Mouse (Mus musculus) kidney, postnatal 10 days (tissue): ENCODE measurements at regions not wholly inside any gene's neighbourhood (a gene's known extent, or its start where the extent isn't known, plus 50 kb on each side); places are given as distances from the start of the nearest gene placed in this dataset.

Source experiments
- DNase-seq: peaks from one replicate; pipeline ENCODE4 v3.0.0; 2021; ENCODE audit warnings: mixed read lengths

- no peak for DNase-seq
Measured at GRCm38 (mm10) chr1:21132340-21132739, 53.3 kb upstream of the Tram2 start.

GRCm38 (mm10) chr1:21146961-21147360 is 67.9 kb upstream of the Tram2 start:
- DNase-seq, result no peak

- DNase-seq, result peak; percentile 88
Measured at GRCm38 (mm10) chr1:21161742-21162141, 56.6 kb upstream of the Tmem14a start.

- peak; percentile 92 for DNase-seq
Measured at GRCm38 (mm10) chr1:21166287-21166733, 52.1 kb upstream of the Tmem14a start.

DNA sequence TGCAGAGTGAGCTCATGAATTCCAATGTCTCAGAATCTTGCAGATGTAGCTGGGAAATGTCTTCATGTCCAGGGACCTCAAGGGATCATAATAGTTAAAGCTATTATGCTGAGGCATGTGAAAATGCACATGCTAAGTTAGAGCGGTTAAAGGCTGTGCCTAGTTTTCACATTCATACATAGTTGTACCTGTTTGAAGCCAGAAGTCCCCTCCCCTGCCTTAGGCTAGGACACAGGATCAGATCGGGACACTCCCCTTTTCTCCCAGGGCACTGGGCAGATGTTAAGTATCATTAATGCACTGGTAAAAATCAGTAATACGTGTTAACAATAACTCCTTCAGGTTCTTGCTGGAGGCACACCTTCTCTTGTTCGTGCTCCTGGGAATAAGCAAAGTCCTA is 51.6 kb upstream of the Tmem14a start:
- peak; percentile 10 for DNase-seq
